Mouse (Mus musculus) MEL-GATA-1-ER (cell line): ENCODE results near the gene Zan.
A peak's percentile ranks its signal among the peaks of the same experiment; 100 is the strongest.

Source experiments
- DNase-seq: peaks from one replicate; pipeline ENCODE4 v3.0.0-alpha.2; 2012; ENCODE audit warnings: low read depth; ENCODE audit errors: extremely low read depth

Zan gene

GRCm38 (mm10) chr5:137351394-137351793 is 125.5 kb downstream of the Zan start:
- DNase-seq: no peak

GRCm38 (mm10) chr5:137351058-137351380 is 125.8 kb downstream of the Zan start:
- DNase-seq: no peak

DNA sequence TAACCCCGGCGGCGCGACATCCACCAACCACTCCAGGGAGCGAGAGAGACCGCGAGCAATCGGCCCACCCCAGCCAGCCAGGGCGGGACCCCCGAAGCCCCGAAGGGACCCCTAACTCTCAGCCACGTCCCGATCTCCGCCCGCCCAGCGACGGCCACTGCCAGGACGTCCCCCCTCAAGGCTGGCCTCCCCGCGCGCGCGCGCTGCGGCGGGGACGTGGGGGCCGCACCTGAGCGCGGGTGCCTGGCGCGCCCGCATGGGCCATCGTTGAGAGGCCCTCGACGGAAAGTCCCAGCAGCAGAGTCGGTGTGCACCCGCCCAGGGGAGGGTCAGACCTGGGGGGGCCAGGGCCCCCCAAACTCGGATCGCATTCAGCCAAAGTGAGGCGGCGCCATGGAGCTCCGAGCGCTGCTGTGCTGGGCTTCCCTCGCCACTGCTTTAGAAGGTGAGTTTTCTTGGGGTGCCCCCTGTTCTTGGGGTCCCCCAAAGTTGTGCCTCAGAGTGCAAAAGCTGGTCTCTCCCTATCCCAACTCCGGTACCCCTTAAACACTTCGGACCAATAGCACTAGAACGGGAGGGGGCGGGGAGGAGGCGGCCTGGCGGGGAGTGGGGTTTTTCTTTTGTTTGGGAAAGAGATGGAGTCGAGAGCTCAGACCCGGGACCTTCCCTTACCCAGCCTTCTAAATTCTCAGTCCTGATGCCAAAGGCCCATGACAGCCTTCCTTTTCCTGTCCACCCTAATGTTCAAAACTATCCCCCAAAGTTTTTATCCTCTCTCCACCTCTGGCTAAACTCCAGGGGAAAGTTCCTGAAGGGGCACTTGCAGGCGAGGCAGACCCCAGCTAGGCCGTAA is 126.4 kb downstream of the Zan start:
- DNase-seq: no peak

- DNase-seq: no peak
Observed at GRCm38 (mm10) chr5:137349384-137350204, 127.3 kb downstream of the Zan start, which contains the start of gene Ephb4. TSS of gene Ephb4 (plus strand) at chr5:137350109.

GRCm38 (mm10) chr5:137348482-137349383 is 128.1 kb downstream of the Zan start:
- DNase-seq: no peak

DNA sequence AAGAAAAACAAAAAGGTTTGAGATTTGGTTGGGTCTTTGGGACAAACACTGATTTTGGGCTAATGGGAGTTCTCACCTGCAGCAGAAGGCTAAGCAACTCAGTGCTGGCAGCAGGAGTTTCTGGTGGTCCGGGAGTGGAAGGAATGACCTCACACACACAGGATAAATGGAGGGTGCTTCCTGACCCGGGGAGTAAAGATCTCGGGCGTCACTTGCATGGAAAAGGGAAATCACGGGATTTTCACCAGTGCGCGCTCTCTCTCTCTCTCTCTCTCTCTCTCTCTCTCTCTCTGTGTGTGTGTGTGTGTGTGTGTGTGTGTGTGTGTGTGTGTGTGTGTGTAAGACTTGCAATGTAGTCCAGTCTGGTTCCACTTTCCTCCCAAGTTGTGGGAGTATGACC is 129.0 kb downstream of the Zan start:
- no peak for DNase-seq

DNA sequence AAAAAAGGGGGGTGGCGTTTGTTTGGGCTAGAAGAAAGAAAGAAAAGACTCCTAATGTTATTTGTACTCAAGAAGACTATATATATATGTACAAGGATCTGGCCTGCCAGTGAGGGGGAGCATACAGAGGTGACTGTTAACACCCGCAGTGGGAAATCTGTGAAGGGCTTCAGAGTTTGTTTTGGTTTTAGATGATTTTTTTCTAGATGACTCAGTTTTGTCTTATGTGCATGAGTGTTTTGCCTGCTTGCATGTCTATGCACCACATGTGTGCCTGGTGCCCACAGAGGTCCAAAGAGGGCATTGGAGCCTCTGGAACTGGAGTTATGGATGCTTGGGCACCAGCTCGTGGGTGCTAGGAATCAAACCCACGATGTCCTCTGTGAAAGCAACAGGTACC is 129.9 kb downstream of the Zan start:
- no peak for DNase-seq

GRCm38 (mm10) chr5:137346388-137346787 is 130.5 kb downstream of the Zan start:
- no peak for DNase-seq

DNA sequence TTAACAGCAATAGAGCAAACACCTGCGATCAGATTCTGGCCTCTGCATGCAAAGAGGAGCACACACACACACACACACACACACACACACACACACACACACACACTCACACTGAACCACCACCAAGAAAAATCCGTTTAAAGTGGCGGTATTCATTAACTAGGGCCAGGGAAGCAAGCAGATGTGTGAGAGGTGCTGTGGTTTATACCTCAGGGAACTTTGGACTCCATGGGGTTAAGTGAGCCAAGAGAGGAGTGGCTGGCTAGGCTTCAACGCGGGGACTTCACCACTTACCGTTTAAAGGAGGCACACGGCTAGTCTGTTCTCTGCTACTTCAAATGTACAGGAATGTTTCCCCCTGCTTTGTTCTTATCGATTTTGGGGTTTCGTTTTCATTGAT is 131.0 kb downstream of the Zan start:
- no peak for DNase-seq

DNA sequence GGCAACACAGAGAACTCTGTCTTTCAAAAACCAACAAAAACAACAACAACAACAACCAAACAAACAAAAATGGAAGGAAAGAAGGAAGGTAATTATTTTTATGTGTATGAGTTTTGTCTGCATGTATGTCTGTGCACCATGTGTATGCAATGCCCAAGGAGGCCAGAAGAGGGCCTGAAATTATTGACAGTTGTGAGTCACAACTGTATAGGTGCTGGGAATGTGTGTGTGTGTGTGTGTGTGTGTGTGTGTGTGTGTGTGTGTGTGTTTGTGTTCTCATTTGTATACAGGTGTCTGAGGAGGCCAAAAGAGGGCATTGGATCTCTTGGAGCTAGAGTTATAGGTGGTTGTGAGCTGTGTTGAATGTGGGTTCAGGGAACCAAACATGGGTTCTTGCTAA is 133.0 kb downstream of the Zan start:
- no peak for DNase-seq

DNA sequence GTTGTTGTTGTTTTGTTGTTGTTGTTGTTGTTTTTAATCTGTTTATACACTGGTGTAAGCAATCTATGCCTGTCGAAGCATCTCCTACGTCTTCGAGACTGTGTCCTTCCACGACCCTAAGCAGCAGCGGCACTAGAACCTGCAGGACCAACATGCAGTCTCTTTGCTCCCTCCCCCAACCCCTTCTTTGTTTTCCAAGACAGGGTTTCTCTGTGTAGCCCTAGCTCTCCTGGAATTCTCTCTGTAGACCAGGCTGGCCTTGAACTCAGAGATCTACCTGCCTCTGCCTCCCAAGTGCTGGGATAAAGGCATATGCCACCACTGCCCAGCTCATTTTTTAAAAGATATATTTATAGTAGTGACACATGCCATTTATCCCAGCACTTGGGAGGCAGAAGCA is 133.5 kb downstream of the Zan start:
- no peak for DNase-seq

GRCm38 (mm10) chr5:137342407-137343012 is 134.4 kb downstream of the Zan start:
- no peak for DNase-seq

DNA sequence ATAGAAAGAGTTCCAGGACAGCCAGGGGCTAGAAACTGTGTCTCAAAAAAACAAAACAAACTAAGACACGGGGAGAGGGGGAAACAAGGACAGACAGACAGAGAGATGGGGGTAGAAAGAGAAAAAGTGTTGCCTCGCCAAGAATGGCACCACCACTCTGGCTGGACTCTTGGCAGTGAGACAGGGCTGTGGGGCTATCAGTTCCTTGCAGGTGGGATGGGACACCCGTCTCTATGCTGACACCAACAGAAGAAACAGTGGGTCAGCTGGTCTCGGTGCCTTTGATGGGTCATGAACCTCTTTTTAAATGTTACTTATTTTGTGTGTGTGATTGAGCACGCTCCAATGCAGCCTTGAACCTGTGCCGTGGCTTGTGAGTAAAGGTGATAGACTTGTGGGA is 136.6 kb downstream of the Zan start:
- no peak for DNase-seq

- DNase-seq: no peak
Observed at GRCm38 (mm10) chr5:137339290-137339979, 137.4 kb downstream of the Zan start.

DNA sequence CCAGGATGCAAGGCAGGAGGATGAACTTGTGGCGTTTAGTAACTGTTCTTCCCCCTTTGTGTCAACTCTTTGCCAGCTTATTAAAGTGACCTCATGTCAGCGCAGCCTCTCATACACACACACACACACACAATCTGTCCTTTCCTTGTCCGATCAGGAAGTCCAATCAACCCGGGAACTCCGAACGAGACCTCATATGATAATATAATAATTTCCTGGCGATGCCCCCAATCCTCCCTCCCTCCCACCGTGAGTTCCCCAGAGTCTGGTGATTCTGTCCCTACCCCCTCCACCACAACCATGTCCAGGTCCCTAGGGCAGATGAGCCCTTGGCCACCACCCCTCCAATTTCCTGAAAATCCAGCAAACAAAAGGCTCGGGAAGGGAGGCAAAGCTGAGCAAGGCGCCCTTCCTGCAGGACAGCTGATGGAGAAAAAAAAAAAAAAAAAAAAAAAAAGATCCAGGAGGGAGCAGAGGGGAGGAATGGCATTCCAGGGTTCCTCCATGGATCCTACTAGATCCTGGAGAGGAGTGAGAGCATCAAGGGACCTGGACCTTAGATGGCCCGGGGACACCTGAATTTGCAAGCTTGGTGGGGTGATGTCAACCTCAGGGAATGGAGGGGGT is 138.1 kb downstream of the Zan start:
- DNase-seq: no peak

- DNase-seq: peak; percentile 58
Observed at GRCm38 (mm10) chr5:137338256-137338655, 138.6 kb downstream of the Zan start.

- DNase-seq: no peak
Observed at GRCm38 (mm10) chr5:137337190-137337589, 139.7 kb downstream of the Zan start.

DNA sequence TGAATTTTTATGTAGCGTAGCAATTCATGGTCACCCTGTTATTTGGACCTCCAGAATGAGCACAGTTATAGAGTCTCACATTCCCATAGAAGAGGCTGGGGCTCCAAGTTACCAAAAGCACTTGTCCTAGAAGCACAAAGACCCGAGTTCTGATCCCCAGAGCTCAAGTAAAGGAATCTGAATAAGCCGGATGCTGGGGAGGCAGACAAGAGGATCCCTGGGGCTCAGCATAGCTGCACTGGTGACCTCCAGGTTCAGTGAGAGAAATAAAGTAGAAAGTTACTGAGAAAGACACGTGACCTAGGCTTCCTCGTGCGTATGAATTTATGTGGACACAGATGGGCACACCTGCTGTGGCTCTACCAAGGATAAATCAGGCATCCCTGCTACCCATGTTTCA is 141.8 kb downstream of the Zan start:
- DNase-seq: no peak

- peak; percentile 17 for DNase-seq
Observed at GRCm38 (mm10) chr5:137334317-137334716, 142.5 kb downstream of the Zan start.

GRCm38 (mm10) chr5:137333512-137334174 is 143.2 kb downstream of the Zan start, which contains the start of gene Slc12a9:
TSS of gene Slc12a9 (minus strand) at chr5:137333597.
- peak; percentile 70 for DNase-seq
